Mouse (Mus musculus): ENCODE results near the gene Tmem269. TPM values are rescaled to one million over a fixed set of nuclear protein-coding genes. Genes with fewer than 3 reads are reported as not detected.

The Tmem269 gene
- polyA plus RNA-seq (2017; shearing (Covaris generic)): under 1 TPM in 1 of 2 experiments, not detected in 1; 0.32 TPM

GRCm38 (mm10) chr4:119218169-119218568, at the start of gene Tmem269:
Gene Tmem269 (minus strand): TSS chr4:119218217.

GRCm38 (mm10) chr4:119255351-119255750, 37.3 kb upstream of the Tmem269 start, which contains the start of gene Cldn19:
Gene Cldn19 (plus strand): TSS chr4:119255414.

GRCm38 (mm10) chr4:119232410-119233255, 14.6 kb upstream of the Tmem269 start, which contains the start of the genes AU022252 and P3h1:
Gene AU022252 (minus strand): TSS chr4:119232712.
Gene P3h1 (plus strand): TSS chr4:119232915.

GRCm38 (mm10) chr4:119194909-119195581, 23.0 kb downstream of the Tmem269 start, which contains the start of gene Svbp:
Gene Svbp (plus strand): TSS chr4:119195306.

GRCm38 (mm10) chr4:119189864-119190263, 28.2 kb downstream of the Tmem269 start, which contains the start of gene Ermap:
Gene Ermap (minus strand): TSS chr4:119190011.

DNA sequence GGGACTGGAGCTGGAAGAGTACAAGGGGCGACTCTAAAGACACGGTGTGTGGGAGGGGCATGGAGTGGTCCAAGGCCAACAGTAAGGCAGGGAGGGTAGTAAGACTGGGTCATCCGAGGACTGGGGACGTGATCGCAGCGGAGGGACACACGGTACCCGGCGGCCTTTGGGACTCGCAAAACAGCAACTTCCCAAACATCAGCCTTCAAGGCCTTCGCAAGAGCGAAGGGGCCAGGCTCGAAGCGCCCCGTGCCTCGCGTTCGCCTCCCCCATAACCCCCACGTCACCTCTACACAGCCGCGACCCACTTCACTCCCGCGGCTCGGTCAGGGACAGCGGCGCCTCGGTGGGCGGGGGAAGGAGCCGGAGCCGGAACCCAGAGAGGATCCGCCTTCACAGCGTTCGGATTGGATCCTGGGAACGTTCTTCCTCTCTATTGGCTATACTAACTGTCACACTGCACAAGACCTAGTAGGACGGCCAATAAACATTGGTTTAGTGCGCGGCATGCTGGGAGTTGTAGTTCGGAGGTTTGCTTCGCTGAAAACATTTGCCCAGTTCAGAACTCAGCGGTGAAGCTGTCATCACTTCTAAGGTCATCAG, 44.1 kb downstream of the Tmem269 start, which contains the start of gene Zfp691:
Zfp691 (minus strand) TSS at position 345 of the 603 bp plus-strand sequence.

Other genes starting within 250 kb of the Tmem269 start
- gene Slc2a1, start 109.5 kb downstream of the Tmem269 start, polyA plus RNA-seq (2017; shearing (Covaris generic)): 10 to 100 TPM; 39.4 to 47.3 TPM
- 1 to 10 TPM; 1.4 to 2.5 TPM for gene Zfp691, start 44.0 kb downstream of the Tmem269 start, polyA plus RNA-seq (2017; shearing (Covaris generic))
- gene Ermap, start 28.2 kb downstream of the Tmem269 start, polyA plus RNA-seq (2017; shearing (Covaris generic)): 1 to 10 TPM; 1.2 to 2.0 TPM
- gene Svbp, start 22.9 kb downstream of the Tmem269 start, polyA plus RNA-seq (2017; shearing (Covaris generic)): 10 to 100 TPM; 79.0 to 93.5 TPM
- 10 to 100 TPM; 14.7 to 16.6 TPM for gene AU022252, start 14.5 kb upstream of the Tmem269 start, polyA plus RNA-seq (2017; shearing (Covaris generic))
- 1 to 10 TPM; 1.2 to 3.0 TPM for gene P3h1, start 14.7 kb upstream of the Tmem269 start, polyA plus RNA-seq (2017; shearing (Covaris generic))
- gene Cldn19, start 37.2 kb upstream of the Tmem269 start, polyA plus RNA-seq (2017; shearing (Covaris generic)): not detected
- gene Ybx1, start 76.4 kb upstream of the Tmem269 start, polyA plus RNA-seq (2017; shearing (Covaris generic)): 100 to 1,000 TPM; 448 to 464 TPM
- gene Ppih, start 102.3 kb upstream of the Tmem269 start, polyA plus RNA-seq (2017; shearing (Covaris generic)): 10 to 100 TPM; 40.2 to 56.6 TPM
- 10 to 100 TPM in 1 of 2 experiments, 1 to 10 TPM in 1; 4.9 to 10.8 TPM for gene Ccdc30, start 197.3 kb upstream of the Tmem269 start, polyA plus RNA-seq (2017; shearing (Covaris generic))
- 10 to 100 TPM; 61.9 to 64.7 TPM for gene Ppcs, start 204.2 kb upstream of the Tmem269 start, polyA plus RNA-seq (2017; shearing (Covaris generic))
- under 1 TPM in 1 of 2 experiments, not detected in 1; 0.47 TPM for gene Zmynd12, start 204.6 kb upstream of the Tmem269 start, polyA plus RNA-seq (2017; shearing (Covaris generic))